Mouse (Mus musculus) spleen, embryonic (tissue): ENCODE results near the gene Spink2.
"Not testable (repeated sequence)": the region's sequence is repeated elsewhere in the genome, so short reads cannot be mapped to it uniquely, and the experiment has no call there.

Source experiments
- CTCF ChIA-PET: fragments of 350-600 bp; sonication (Branson Sonifier 250); formaldehyde crosslinking; loops from one replicate; lab custom pipeline; 2022; lab: Charles Lee

Spink2 gene

DNA sequence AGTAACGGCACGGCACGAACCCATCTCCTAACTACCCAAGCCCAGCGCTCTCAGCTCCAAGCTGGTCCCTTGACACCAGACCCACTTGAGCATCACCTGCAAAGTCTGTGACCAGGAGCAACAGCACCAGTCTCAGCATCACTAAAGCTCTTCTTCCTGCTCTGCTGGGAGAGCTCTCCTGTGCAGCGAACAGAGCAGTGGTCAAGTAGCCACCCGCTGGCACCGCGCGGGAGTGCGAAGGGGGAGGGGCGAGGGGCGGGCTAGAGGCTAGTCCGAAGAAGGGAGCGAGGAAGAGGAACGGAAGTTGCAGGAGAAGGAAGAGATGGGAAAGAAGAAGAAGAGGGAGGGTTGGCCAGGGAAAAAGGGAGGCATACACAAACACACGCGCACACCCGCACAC is at the start of gene Spink2:
Gene Spink2, minus strand, starts transcription at position 236 of the 400 bp plus-strand sequence.
- CTCF ChIA-PET, result no interaction called here

- CTCF ChIA-PET, result interaction anchor here (0.6 kb wide), 1 partner anchor 9 kb away, joined by 8 read pairs; no protein-coding TSS in a partner anchor
These were observed 48.9 kb upstream of the Spink2 start for GRCm38 (mm10) chr5:77260141-77260540.

DNA sequence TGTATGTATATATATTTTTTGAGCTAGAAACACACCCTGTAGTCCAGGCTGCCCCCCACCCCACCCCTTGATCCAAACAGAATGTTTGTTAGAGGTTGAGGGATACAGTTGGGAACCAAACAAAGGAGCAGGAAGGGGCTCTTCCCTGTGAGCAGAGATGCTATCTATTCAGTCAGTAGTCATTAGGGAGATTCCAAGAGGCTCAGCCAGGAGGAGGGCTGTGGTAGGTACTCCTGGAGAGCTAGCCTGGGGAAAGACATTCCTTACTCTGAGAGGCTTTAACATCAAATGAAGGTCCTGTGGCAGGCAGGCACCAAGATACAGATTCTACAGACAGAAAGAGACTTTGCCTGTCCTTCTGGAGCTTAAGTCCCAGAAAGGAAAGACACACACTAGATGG is 48.0 kb upstream of the Spink2 start:
- CTCF ChIA-PET, result interaction anchor here (0.6 kb wide), 1 partner anchor 10 kb away, joined by 8 read pairs; no protein-coding TSS in a partner anchor

DNA sequence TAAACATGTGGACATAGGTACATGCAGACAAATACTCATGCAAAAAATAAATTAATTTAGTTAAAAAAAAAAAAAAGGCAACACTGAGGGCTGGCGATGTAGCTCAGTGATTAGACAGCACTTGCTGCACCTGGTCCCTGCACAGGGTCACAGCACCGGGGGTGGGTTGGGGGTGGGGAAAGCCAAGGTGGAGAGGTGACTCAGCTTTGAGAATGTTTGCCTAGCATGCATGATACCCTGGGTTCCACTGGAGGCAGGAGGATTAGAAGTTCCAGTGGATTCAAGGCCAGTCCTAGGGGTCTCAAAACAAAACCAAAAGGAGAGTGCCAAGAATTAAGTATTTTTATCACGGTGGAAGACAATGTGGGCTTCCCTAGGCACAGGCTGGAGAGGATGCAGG is 46.3 kb upstream of the Spink2 start:
- CTCF ChIA-PET, result no interaction called here

GRCm38 (mm10) chr5:77254402-77254801 is 43.1 kb upstream of the Spink2 start:
- CTCF ChIA-PET, result no interaction called here

GRCm38 (mm10) chr5:77253154-77253553 is 41.9 kb upstream of the Spink2 start:
- CTCF ChIA-PET, result no interaction called here

DNA sequence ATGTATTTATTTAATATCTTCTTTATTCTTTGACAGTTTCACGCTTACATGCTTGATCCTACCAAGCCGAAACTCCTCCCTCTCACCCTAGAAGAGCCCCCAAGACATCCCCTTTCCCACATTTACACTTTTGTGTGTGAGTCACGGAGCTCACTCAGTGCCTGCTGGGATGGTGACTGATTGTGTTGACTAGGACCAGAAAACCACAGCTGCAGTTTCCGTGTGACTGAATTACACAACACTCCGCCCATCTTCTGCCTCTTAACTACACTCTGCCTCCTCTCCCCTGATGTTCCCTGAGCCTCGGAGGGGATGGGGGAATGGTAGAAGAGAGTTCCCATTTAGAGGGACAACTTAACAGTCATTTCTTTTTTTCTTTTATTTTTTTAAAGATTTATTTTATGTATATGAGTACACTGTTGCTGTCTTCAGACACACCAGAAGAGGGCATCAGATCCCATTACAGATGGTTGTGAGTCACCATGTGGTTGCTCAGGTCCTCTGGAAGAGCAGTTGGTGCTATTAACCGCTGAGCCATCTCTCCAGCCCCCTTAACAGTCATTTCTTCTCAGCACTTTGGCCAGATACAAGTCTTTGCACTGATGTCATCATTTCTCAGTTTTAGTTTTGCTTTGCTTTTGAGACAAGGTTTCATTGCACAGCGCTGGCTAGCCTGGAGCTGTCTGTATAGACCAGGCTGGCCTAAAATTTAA is 41.0 kb upstream of the Spink2 start:
- CTCF ChIA-PET, result no interaction called here

- CTCF ChIA-PET, result interaction anchor here (0.6 kb wide), 1 partner anchor 208 kb away, joined by 5 read pairs; no protein-coding TSS in a partner anchor
These were observed 40.4 kb upstream of the Spink2 start for GRCm38 (mm10) chr5:77251656-77252055.

GRCm38 (mm10) chr5:77250083-77250482 is 38.8 kb upstream of the Spink2 start:
- CTCF ChIA-PET, result no interaction called here

- CTCF ChIA-PET, result interaction anchor here (0.5 to 0.7 kb wide), 2 partner anchors 11 to 37 kb away, joined by 3 to 9 read pairs; no protein-coding TSS in a partner anchor
These were observed 34.8 kb upstream of the Spink2 start for GRCm38 (mm10) chr5:77245787-77246671.

GRCm38 (mm10) chr5:77245463-77245786 is 34.2 kb upstream of the Spink2 start:
- CTCF ChIA-PET, result interaction anchor here (0.5 kb wide), 1 partner anchor 11 kb away, joined by 9 read pairs; no protein-coding TSS in a partner anchor

DNA sequence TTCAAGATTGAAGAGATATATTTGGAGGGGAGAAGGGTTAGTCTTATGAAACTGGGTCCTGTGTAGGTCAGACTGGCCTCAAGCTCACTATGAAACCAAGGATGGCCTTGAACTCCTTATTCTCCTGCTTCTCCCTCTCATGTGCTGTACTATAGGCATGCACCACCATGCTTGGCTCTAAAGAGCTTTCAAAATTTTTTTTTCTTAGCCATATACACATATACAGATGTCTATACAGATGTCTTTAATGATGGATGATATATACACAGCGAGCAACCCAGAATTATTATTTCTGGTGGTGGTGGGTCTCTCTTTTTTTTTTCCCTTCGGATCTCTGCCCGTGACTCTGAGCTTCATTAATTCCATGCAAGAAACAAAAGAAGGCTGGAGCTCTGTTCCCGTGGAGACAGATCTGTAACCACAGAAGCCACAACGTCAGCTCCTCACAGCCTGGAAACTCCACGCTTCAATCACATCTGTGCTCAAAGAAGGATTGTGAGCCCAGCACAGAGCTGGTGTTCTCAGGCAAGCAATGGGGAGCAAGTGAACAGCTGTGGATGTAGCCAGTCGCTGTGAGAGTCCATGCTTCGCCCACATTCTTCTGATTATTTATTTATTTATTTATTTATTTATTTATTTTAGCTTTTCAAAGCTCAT is 33.2 kb upstream of the Spink2 start:
- CTCF ChIA-PET, result no interaction called here

GRCm38 (mm10) chr5:77237104-77237503 is 25.8 kb upstream of the Spink2 start:
- CTCF ChIA-PET, result no interaction called here

- CTCF ChIA-PET, result interaction anchor here (0.8 kb wide), 1 partner anchor 10 kb away, joined by 9 read pairs; no protein-coding TSS in a partner anchor
These were observed 23.6 kb upstream of the Spink2 start for GRCm38 (mm10) chr5:77234921-77235320.

DNA sequence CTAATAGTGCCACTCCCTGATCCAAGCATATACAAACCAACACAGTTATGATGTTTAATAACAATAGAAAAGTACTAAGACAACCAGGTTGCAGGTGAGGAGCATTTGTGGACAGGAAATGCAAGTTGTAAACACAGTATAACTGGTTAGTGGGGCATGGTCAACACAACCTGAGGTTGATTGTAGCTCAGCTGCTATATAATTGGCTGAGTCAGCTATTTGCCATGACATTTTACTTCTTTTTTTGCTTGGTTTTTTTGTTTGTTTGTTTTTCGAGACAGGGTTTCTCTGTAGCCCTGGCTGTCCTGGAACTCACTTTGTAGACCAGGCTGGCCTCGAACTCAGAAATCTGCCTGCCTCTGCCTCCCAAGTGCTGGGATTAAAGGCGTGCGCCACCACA is 20.6 kb upstream of the Spink2 start:
- CTCF ChIA-PET, result not testable (repeated sequence)

DNA sequence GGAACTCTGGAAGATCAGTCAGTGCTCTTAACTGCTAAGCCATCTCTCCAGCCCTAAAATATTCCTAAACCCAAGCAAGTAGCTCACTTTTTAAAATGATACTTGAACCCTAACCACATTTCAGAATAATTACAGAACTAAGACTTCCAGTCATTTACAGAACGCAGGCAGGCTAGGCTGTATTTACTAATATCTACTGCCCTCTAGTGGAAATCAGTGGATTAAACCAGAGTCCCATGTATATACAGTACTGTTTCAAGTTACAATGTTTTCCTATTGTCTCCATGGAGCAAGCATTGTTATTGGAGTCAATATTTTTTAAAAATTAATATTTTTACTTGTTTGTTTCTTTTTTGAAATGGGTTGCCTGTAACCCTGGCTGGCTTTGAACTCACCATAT is 17.7 kb upstream of the Spink2 start:
- CTCF ChIA-PET, result interaction anchor here (0.5 to 1.8 kb wide), 3 partner anchors 14 to 139 kb away, joined by 3 to 4 read pairs (median 4); no protein-coding TSS in a partner anchor

DNA sequence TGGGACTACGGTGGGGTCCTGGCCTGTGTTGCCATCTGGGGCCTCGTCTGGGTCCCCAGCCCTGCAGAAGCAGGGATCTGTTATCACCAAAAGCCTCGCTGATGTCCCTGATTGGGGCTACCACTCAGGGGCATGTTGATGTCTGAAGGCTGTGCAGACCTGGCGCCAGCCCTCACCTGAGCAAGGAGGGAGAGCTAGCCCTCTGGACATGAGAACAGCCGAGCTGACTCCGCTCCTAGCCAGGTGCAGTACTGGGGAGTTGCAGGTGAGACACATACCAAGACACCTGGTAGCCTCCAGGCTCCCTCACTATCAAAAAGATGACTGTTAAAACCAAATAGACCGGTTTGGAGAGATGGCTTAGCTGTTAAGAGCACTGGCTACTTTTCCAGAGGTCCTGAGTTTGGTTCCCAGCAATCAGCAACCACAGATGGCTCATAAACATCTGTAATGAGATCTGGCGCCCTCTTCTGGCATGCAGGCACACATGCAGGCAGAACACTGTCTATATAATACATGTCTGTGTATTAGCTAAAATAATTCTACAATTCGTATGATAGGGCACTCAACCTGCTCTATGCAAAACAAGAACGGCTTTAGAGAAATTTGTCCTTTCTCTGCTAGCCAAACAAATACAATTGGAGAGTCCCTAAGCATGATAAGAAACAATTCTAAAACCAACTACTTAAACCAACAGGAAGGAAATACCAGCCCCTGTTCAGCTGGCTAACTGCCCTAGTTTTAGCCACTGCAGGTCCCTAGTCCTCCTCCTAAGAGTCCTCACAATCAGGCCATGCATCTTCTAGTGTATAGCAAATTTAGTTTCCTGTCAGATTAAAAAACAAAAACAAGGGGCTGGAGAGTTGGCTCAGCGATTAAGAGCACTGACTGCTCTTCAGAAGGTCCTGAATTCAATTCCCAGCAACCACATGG is 12.0 kb upstream of the Spink2 start:
- CTCF ChIA-PET, result interaction anchor here (0.6 kb wide), 2 partner anchors 125 to 129 kb away, joined by 6 to 7 read pairs; no protein-coding TSS in a partner anchor

- CTCF ChIA-PET, result no interaction called here
These were observed 6.5 kb upstream of the Spink2 start for GRCm38 (mm10) chr5:77217724-77218123.

GRCm38 (mm10) chr5:77217211-77217610 is 5.9 kb upstream of the Spink2 start:
- CTCF ChIA-PET, result no interaction called here

- CTCF ChIA-PET, result no interaction called here
These were observed 5.1 kb downstream of the Spink2 start for GRCm38 (mm10) chr5:77206134-77206533.

- CTCF ChIA-PET, result no interaction called here
These were observed 9.0 kb downstream of the Spink2 start for GRCm38 (mm10) chr5:77202238-77202637.
